Mouse (Mus musculus): ENCODE results near the gene Flt3. TPM values are rescaled to one million over a fixed set of nuclear protein-coding genes. Genes with fewer than 3 reads are reported as not detected.

The Flt3 gene
- total RNA-seq, 1 experiment from 2014 or later, result 260 TPM

- ATAC-seq (replicated peaks in 1 of 2; ENCODE audit: insufficient read depth in 1 of 2, low FRiP score in 2 of 2, low TSS enrichment in 1 of 2, low read depth in 1 of 2, poor library complexity in 2 of 2, severe bottlenecking in 2 of 2), result no peak
Observed at GRCm38 (mm10) chr5:147423612-147424011, 23.3 kb upstream of the Flt3 start.

- peak; percentile 91 to 94 for ATAC-seq (replicated peaks in 1 of 2; ENCODE audit: insufficient read depth in 1 of 2, low FRiP score in 2 of 2, low TSS enrichment in 1 of 2, low read depth in 1 of 2, poor library complexity in 2 of 2, severe bottlenecking in 2 of 2)
Observed at GRCm38 (mm10) chr5:147418394-147419121, 18.3 kb upstream of the Flt3 start.

GRCm38 (mm10) chr5:147417986-147418385 lies 17.7 kb upstream of the Flt3 start:
- peak; percentile 7 to 29; a peak in 1 of 4 replicates for ATAC-seq (replicated peaks in 1 of 2; ENCODE audit: insufficient read depth in 1 of 2, low FRiP score in 2 of 2, low TSS enrichment in 1 of 2, low read depth in 1 of 2, poor library complexity in 2 of 2, severe bottlenecking in 2 of 2)

- no peak for ATAC-seq (replicated peaks in 1 of 2; ENCODE audit: insufficient read depth in 1 of 2, low FRiP score in 2 of 2, low TSS enrichment in 1 of 2, low read depth in 1 of 2, poor library complexity in 2 of 2, severe bottlenecking in 2 of 2)
Observed at GRCm38 (mm10) chr5:147410585-147410984, 10.3 kb upstream of the Flt3 start.

GRCm38 (mm10) chr5:147408731-147409130 lies 8.4 kb upstream of the Flt3 start:
- no peak for ATAC-seq (replicated peaks in 1 of 2; ENCODE audit: insufficient read depth in 1 of 2, low FRiP score in 2 of 2, low TSS enrichment in 1 of 2, low read depth in 1 of 2, poor library complexity in 2 of 2, severe bottlenecking in 2 of 2)

GRCm38 (mm10) chr5:147406135-147406534 lies 5.8 kb upstream of the Flt3 start:
- ATAC-seq (replicated peaks in 1 of 2; ENCODE audit: insufficient read depth in 1 of 2, low FRiP score in 2 of 2, low TSS enrichment in 1 of 2, low read depth in 1 of 2, poor library complexity in 2 of 2, severe bottlenecking in 2 of 2), result no peak

DNA sequence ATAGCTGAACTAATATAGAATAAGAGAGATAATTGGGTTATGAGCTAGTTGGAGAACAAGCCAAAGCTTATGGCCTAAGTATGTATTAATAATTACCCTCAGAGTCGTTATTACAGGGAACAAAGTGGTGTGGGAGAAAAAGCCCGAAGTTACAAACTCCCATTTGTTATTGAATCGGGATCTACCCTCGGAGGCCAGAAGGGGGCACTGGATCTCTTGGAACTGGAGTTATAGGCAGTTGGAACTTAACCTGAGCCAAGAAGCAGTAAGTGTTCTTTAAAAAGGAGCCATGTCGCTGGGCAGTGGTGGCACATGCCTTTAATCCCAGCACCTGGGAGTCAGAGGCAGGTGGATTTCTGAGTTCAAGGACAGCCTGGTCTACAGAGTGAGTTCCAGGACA lies 2.2 kb upstream of the Flt3 start:
- no peak for ATAC-seq (replicated peaks in 1 of 2; ENCODE audit: insufficient read depth in 1 of 2, low FRiP score in 2 of 2, low TSS enrichment in 1 of 2, low read depth in 1 of 2, poor library complexity in 2 of 2, severe bottlenecking in 2 of 2)

GRCm38 (mm10) chr5:147401024-147401423 lies 735 bp upstream of the Flt3 start:
- no peak for ATAC-seq (replicated peaks in 1 of 2; ENCODE audit: insufficient read depth in 1 of 2, low FRiP score in 2 of 2, low TSS enrichment in 1 of 2, low read depth in 1 of 2, poor library complexity in 2 of 2, severe bottlenecking in 2 of 2)

- ATAC-seq (replicated peaks in 1 of 2; ENCODE audit: insufficient read depth in 1 of 2, low FRiP score in 2 of 2, low TSS enrichment in 1 of 2, low read depth in 1 of 2, poor library complexity in 2 of 2, severe bottlenecking in 2 of 2), result no peak
Observed at GRCm38 (mm10) chr5:147400505-147400979, 253 bp upstream of the Flt3 start.

- no peak for ATAC-seq (replicated peaks in 1 of 2; ENCODE audit: insufficient read depth in 1 of 2, low FRiP score in 2 of 2, low TSS enrichment in 1 of 2, low read depth in 1 of 2, poor library complexity in 2 of 2, severe bottlenecking in 2 of 2)
Observed at GRCm38 (mm10) chr5:147395050-147395449, 5.2 kb downstream of the Flt3 start.

GRCm38 (mm10) chr5:147392667-147393213 lies 7.5 kb downstream of the Flt3 start:
- peak; percentile 67 to 73 for ATAC-seq (replicated peaks in 1 of 2; ENCODE audit: insufficient read depth in 1 of 2, low FRiP score in 2 of 2, low TSS enrichment in 1 of 2, low read depth in 1 of 2, poor library complexity in 2 of 2, severe bottlenecking in 2 of 2)

- no peak for ATAC-seq (replicated peaks in 1 of 2; ENCODE audit: insufficient read depth in 1 of 2, low FRiP score in 2 of 2, low TSS enrichment in 1 of 2, low read depth in 1 of 2, poor library complexity in 2 of 2, severe bottlenecking in 2 of 2)
Observed at GRCm38 (mm10) chr5:147390772-147391171, 9.5 kb downstream of the Flt3 start.

DNA sequence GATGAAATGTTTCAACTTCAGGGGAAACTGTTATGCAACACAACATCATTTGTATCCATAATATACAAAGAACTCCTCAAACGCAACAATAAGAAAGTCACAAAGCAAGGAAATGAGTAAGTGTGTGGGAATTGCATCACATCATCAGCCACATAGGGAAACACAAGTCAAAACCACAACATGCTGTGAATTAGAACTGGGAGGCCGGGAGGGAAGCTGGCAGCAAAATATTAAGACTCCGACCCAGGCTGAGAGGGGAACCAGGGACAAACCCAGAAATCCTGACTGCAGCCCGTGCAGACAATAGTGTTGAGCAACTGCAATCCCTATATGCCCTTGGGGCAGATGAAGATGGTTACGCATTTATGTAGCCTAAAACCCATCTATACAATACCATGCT lies 11.2 kb downstream of the Flt3 start:
- peak in 1 of 2 experiments; percentile 34; a peak in 1 of 4 replicates for ATAC-seq (replicated peaks in 1 of 2; ENCODE audit: insufficient read depth in 1 of 2, low FRiP score in 2 of 2, low TSS enrichment in 1 of 2, low read depth in 1 of 2, poor library complexity in 2 of 2, severe bottlenecking in 2 of 2)

- ATAC-seq (replicated peaks in 1 of 2; ENCODE audit: insufficient read depth in 1 of 2, low FRiP score in 2 of 2, low TSS enrichment in 1 of 2, low read depth in 1 of 2, poor library complexity in 2 of 2, severe bottlenecking in 2 of 2), result no peak
Observed at GRCm38 (mm10) chr5:147388376-147389008, 11.8 kb downstream of the Flt3 start.

DNA sequence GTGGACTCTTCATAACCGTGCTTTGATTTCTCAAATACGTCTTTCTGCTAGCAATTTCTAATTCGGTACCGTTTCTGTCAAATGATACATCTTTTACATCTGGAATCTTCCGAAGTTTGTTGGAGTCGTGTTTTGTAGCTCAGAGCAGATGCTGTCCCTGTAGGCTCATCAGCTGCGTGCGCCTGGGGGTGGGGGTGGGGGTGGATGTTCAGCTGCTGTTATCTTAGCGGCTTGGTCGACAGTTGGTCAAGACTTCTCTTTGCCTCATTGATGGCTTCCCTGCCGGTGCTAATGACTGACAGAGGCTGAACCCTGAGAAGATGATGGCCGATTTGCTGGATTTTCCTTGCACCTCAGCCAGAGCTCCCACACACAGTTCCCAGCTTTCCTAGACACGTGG lies 13.4 kb downstream of the Flt3 start:
- ATAC-seq (replicated peaks in 1 of 2; ENCODE audit: insufficient read depth in 1 of 2, low FRiP score in 2 of 2, low TSS enrichment in 1 of 2, low read depth in 1 of 2, poor library complexity in 2 of 2, severe bottlenecking in 2 of 2), result no peak

- ATAC-seq (replicated peaks in 1 of 2; ENCODE audit: insufficient read depth in 1 of 2, low FRiP score in 2 of 2, low TSS enrichment in 1 of 2, low read depth in 1 of 2, poor library complexity in 2 of 2, severe bottlenecking in 2 of 2), result no peak
Observed at GRCm38 (mm10) chr5:147381396-147381795, 18.9 kb downstream of the Flt3 start.

GRCm38 (mm10) chr5:147379481-147379880 lies 20.8 kb downstream of the Flt3 start:
- ATAC-seq (replicated peaks in 1 of 2; ENCODE audit: insufficient read depth in 1 of 2, low FRiP score in 2 of 2, low TSS enrichment in 1 of 2, low read depth in 1 of 2, poor library complexity in 2 of 2, severe bottlenecking in 2 of 2), result no peak

DNA sequence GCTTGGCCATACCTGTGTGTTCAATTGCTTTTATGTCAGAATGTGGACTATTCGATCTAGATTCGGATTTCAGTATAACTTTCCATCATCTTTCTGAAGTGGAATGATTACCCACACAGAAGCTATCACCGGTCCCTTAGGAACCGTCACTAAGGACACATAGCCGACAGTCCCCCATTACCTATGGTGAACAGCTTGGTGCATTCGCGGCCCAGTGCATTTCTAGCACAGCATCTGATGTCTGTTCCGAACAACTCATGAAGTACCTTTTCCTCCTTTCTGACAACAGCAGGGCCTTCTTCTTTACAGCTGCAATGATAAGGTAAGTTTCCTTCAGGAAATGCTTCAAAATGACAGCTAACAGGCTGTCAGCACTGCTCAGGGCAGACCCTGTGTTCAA lies 30.0 kb downstream of the Flt3 start:
- no peak for ATAC-seq (replicated peaks in 1 of 2; ENCODE audit: insufficient read depth in 1 of 2, low FRiP score in 2 of 2, low TSS enrichment in 1 of 2, low read depth in 1 of 2, poor library complexity in 2 of 2, severe bottlenecking in 2 of 2)

Measured in hematopoietic stem cell, adult 5-6 weeks (primary cell).